Mouse (Mus musculus): Measurements from ENCODE around the gene Olfr1104.

DNA sequence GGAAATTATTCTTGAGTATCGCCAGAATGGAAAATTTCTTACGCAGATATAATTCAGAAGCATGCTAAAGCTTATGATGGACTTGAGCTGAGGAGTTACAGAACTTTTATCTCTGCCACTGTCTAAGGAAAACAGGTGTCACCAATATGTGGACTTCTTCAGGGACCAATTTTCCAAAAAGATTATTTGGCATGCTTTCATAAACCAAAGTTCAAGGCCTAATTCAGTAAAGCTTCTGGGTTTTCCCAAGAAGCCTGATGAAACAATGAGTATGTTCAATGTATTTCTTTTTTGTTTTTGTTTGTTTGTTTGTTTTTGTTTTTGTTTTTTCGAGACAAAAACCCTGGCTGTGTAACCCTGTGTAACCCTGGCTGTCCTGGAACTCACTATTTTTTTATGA, 47.0 kb downstream of the Olfr1104 start, which contains the start of gene Olfr1100:
- TF ChIP-seq CTCF (IDR thresholded peaks at IDR 0.05; ENCODE audit: low read depth, low read length) (no peak), GATA2 (IDR thresholded peaks at IDR 0.05; ENCODE audit: borderline replicate concordance, low read depth, low read length) (no peak), GATA1 (IDR thresholded peaks at IDR 0.05; ENCODE audit: borderline replicate concordance, low read length) (no peak), POLR2AphosphoS5 (IDR thresholded peaks at IDR 0.05; ENCODE audit: insufficient replicate concordance, low read depth, low read length) (no peak)

Data from G1E (cell line).